Mouse (Mus musculus) ES-E14 (cell line): ENCODE measurements around the gene Parg. TPM values are rescaled to one million over a fixed set of nuclear protein-coding genes. Genes with fewer than 3 reads are reported as not detected.

Experiments used
- DNase-seq: peaks from one replicate; pipeline ENCODE4 v3.0.0-alpha.2; 2013; ENCODE audit warnings: low read depth, low spot score
- H3K27ac ChIP-seq: 2 replicates; pipeline ENCODE4 v1.5.1; 2012; ENCODE audit warnings: low read depth, mild to moderate bottlenecking, low read length, moderate library complexity, mixed read lengths; ENCODE audit not compliant: poor library complexity, insufficient read depth, severe bottlenecking
- H3K36me3 ChIP-seq: 2 replicates; pipeline ENCODE4 v1.6.1; 2012; ENCODE audit warnings: mild to moderate bottlenecking, low read length, moderate library complexity, mixed read lengths; ENCODE audit not compliant: control insufficient read depth, poor library complexity, insufficient read depth, severe bottlenecking
- H3K4me1 ChIP-seq, 2 experiments: fragments of 150-350 bp in 1 of 2; sonication (generic) in 1 of 2; 2 replicates each; pipeline ENCODE4 v1.6.1; 2012; ENCODE audit warnings: low read length in 2 of 2, mild to moderate bottlenecking in 1 of 2, mixed read lengths in 1 of 2; ENCODE audit not compliant: control insufficient read depth in 2 of 2, insufficient read depth in 2 of 2, poor library complexity in 1 of 2
- H3K4me3 ChIP-seq, 2 experiments: fragments of 150-350 bp in 1 of 2; sonication (generic) in 1 of 2; 2 replicates each; pipeline ENCODE4 v1.5.1; 2012; ENCODE audit warnings: low read length in 2 of 2, low read depth in 1 of 2, mild to moderate bottlenecking in 1 of 2, mixed read lengths in 1 of 2; ENCODE audit not compliant: insufficient read depth in 1 of 2, poor library complexity in 1 of 2, severe bottlenecking in 1 of 2
- H3K9ac ChIP-seq: 2 replicates; pipeline ENCODE4 v1.6.1; 2012; ENCODE audit warnings: low read depth, mild to moderate bottlenecking, low read length, mixed read lengths; ENCODE audit not compliant: poor library complexity, insufficient read depth, severe bottlenecking
- H3K9me3 ChIP-seq: fragments of 150-350 bp; sonication (generic); 2 replicates; pipeline ENCODE4 v1.6.1; 2012; ENCODE audit warnings: low read depth, mild to moderate bottlenecking, low read length; ENCODE audit not compliant: control insufficient read depth, insufficient read depth
- CHD2 ChIP-seq: IDR thresholded peaks from 2 replicates; pipeline ENCODE4 v1.6.1; 2014; ENCODE audit warnings: mild to moderate bottlenecking, low read depth, low read length, inconsistent platforms
- HCFC1 ChIP-seq: IDR thresholded peaks from 2 replicates; pipeline ENCODE4 v1.6.1; 2012; ENCODE audit warnings: low read length, inconsistent platforms, borderline replicate concordance; ENCODE audit not compliant: insufficient read depth
- MAFK ChIP-seq: IDR thresholded peaks from 2 replicates; pipeline ENCODE4 v1.6.1; 2014; ENCODE audit warnings: mild to moderate bottlenecking, low read depth, low read length, inconsistent platforms; ENCODE audit not compliant: insufficient read depth
- ZC3H11A ChIP-seq: IDR thresholded peaks from 2 replicates; pipeline ENCODE4 v1.6.1; 2012; ENCODE audit warnings: low read depth, mild to moderate bottlenecking, inconsistent platforms, low read length, borderline replicate concordance
- ZNF384 ChIP-seq: IDR thresholded peaks from 2 replicates; pipeline ENCODE4 v1.6.1; 2012; ENCODE audit warnings: low read depth, low read length, inconsistent platforms
- in situ Hi-C, 2 experiments: fragments of 600-800 bp; cut with MboI; formaldehyde crosslinking; loops; one replicate each; pipeline ENCODE4 v1.15.1; 2025; ENCODE audit warnings: low sequenced_read_pairs in 2 of 2, inconsistent platforms in 1 of 2; ENCODE audit not compliant: unreplicated experiment in 2 of 2
- total RNA-seq: library from RNA; depleted of rRNA; stranded (reverse); fragments of 300-350 nt; gene quantifications from 2 replicates; pipeline ENCODE4 v1.2.3, GENCODE M21; 2012

Gene Parg
- total RNA-seq, 1 experiment = 56.9 TPM

- H3K4me1 ChIP-seq = peaks cover 0 to 10% of the 10 kb centered on the region in 2 experiments; a peak in 2 of 4 replicates
- peak; percentile 81 for DNase-seq
- peak within 1 kb of the TSS; percentile 80 to 86 for H3K4me3 ChIP-seq
- in situ Hi-C loops = no loop called here
- H3K27ac ChIP-seq = no peak within 1 kb of the TSS
- TF ChIP-seq HCFC1 (no peak), MAFK (no peak), CHD2 (no peak), ZNF384 (no peak), ZC3H11A (no peak)
- H3K36me3 ChIP-seq = peaks cover 11% of the 10 kb centered on the region; the same call in 1 of the 2 replicates
- peak within 1 kb of the TSS; percentile 96 for H3K9ac ChIP-seq
- H3K9me3 ChIP-seq = no peaks in the 10 kb centered on the region
Measured at GRCm38 (mm10) chr14:32321732-32322685, 120.3 kb downstream of the Parg start, which contains the start of gene Ogdhl. TSS of gene Ogdhl (plus strand) at chr14:32322019.

DNA sequence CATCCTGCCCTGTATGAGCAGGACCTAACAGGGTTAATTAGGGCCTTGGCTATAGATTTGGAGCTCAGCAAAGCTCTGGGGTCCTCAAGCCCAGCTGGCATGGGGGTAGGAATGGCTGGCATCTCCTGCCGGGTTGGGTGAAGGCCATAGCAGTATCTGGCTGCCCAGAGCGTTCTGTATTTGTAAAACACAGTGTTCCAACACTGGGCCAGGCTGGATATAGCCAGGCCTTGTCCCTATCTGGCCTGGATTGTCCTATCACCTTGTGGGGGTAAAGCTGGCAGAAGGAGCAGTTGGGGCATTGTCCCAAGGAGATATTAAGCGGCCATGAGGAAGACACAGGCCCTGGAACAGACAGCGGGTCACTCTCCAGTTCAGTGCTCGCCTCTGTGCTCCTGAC, 121.5 kb downstream of the Parg start:
- TF ChIP-seq ZNF384 (no peak), MAFK (no peak), ZC3H11A (no peak), HCFC1 (no peak), CHD2 (no peak)
- Histone ChIP-seq H3K9ac (no peak overlapping the region), H3K9me3 (no peaks in the 10 kb centered on the region), H3K4me1 (peaks cover 0 to 10% of the 10 kb centered on the region in 2 experiments; a peak in 2 of 4 replicates), H3K4me3 (0 out of 4 replicates have a peak overlapping the region, but pooled peaks of 1 of the 2 experiments have one; percentile 80), H3K27ac (no peak overlapping the region; the same call in 1 of the 2 replicates), H3K36me3 (peaks cover 21% of the 10 kb centered on the region; the same call in 1 of the 2 replicates)
- no peak for DNase-seq
- in situ Hi-C loops = no loop called here

DNA sequence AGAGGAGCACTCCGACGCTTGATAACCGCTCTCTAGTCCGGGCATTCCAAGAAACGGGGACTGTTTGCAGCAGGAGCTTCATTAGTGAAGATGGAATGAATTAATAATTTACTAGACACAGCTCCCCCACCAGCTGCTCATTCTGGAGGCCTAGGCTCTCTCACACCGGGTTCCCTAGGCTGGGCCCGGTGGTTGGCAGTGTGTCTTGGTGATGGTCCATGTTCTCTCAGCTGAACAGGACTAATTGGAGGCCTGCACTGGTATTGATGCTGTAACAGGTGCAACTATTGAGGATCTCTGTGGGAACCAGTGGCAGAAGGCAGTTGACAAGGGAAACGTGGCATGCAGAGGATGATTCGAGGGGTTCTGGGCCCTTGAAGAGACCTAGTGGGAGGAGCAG, 125.6 kb downstream of the Parg start:
- H3K9me3 ChIP-seq = no peaks in the 10 kb centered on the region
- peaks cover 25% of the 10 kb centered on the region; the same call in 1 of the 2 replicates for H3K36me3 ChIP-seq
- H3K27ac ChIP-seq = no peak overlapping the region
- H3K4me3 ChIP-seq = no peak overlapping the region
- H3K4me1 ChIP-seq = peaks cover 0 to 6% of the 10 kb centered on the region in 2 experiments; a peak in 2 of 4 replicates
- H3K9ac ChIP-seq = no peak overlapping the region
- in situ Hi-C loops = no loop called here
- no peak for DNase-seq
- TF ChIP-seq ZC3H11A (no peak), HCFC1 (no peak), ZNF384 (no peak), CHD2 (no peak), MAFK (no peak)

DNA sequence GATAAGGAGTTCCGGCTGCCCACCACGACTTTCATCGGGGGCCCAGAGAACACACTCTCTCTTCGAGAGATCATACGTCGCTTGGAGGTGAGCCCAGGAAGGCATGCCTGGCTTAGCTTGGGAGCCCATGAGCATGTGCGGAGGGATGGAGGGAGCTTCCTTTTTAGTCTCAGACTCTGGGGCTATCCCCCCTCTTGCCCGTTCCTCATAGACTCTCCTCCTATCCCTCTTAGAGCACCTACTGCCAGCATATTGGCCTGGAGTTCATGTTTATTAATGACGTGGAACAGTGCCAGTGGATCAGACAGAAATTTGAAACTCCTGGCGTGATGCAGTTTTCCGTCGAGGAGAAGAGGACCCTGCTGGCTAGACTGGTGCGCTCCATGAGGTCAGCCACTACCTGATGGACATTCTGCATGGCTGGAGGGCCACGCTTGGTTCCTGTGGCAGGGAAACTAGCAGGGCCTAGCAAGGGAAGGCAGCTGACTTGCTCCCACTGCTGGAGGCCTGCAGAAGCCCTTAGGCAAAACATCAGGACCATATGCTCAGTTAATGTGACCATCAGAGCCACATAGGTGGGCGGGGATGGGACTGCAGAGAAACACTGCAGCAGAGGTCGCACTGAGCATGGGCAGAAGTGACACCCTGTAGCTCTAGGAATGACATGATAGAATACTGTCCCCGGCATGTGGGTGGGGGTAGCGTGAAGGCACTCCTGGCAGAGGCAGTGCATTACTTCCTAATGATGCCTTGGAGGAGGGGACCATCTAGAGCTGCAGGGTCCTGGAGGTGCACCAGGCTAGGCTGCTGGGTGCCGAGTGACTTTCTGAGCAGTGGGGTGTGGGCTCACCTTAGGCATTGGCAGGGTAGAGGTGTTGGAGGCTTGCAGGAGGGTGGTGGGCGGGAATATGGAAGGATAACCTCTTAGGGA, 131.0 kb downstream of the Parg start:
- DNase-seq = no peak
- Histone ChIP-seq H3K4me1 (no peaks in the 10 kb centered on the region), H3K27ac (no peak overlapping the region), H3K36me3 (peaks cover 55% of the 10 kb centered on the region), H3K9me3 (no peaks in the 10 kb centered on the region), H3K9ac (no peak overlapping the region), H3K4me3 (no peak overlapping the region)
- no peak for TF ChIP-seq ZNF384
- no peak for TF ChIP-seq ZC3H11A
- no peak for TF ChIP-seq CHD2
- no peak for TF ChIP-seq HCFC1
- no peak for TF ChIP-seq MAFK
- in situ Hi-C loops = no loop called here
